Mouse (Mus musculus) spleen, adult 12 weeks (tissue): ENCODE measurements around the gene Parp3.

ENCODE experiments used
- DNase-seq: peaks from one replicate; pipeline ENCODE4 v3.0.0; 2022; ENCODE audit warnings: low spot score

The Parp3 gene

DNA sequence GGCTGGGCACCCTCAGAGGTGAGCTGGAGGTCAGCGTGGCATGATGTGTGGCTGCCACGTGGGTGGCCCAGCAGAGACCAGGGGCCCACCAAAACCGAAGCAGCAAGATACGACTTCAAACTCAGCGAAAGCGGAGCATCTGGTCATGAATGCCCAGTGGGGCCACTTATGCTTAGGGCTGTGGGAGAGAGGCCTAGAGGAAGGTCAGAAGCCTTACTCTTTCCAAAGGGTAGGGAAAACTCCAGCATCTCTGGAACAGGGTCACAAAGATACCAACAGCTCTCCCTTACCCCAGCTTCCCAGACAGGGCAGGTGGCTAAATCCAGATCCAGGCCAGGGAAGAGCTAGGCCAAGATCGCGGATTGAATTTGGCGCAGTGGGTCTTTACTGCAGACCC lies 19.6 kb downstream of the Parp3 start:
- DNase-seq = no peak

DNA sequence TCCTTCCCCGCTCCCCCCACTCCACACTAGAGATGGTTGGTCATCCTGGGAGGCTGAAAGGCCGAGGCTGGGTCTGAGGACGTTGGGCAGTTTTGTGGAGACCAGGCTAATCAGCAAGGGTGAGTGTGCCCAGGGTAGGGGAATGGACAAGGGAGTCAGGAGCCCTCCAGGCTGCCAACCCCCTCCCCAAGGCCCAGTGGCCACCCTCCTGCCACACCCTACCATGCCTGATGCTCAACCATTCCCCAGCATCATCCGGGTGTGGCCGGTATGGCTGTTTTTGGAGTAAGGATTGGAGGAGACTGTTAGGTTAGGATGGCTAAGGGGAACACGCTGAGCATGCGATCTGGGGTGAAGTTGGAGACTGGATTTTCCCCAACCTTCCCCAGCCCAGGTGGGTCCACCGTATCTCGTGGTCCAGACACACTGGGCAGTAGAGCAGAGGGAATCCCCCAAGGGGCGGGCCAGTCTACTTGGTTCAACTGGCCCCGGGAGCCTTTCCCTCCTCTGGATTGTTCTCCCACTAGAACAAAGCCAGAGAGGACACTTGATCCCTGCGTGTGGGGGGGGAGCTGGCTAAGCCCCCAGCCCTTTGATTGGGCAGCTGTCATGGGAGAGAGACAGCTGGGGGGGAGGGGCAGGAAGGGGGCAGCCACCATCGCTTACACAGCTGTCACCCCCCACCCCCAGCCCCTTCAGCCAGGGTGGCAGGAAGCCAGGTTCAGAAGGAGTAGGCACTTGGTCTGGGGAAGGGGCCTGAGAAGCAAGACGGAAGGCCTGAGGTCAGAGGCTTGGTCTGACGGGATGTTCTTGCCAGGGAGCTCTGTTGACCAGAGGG lies 20.2 kb downstream of the Parp3 start:
- no peak for DNase-seq

DNA sequence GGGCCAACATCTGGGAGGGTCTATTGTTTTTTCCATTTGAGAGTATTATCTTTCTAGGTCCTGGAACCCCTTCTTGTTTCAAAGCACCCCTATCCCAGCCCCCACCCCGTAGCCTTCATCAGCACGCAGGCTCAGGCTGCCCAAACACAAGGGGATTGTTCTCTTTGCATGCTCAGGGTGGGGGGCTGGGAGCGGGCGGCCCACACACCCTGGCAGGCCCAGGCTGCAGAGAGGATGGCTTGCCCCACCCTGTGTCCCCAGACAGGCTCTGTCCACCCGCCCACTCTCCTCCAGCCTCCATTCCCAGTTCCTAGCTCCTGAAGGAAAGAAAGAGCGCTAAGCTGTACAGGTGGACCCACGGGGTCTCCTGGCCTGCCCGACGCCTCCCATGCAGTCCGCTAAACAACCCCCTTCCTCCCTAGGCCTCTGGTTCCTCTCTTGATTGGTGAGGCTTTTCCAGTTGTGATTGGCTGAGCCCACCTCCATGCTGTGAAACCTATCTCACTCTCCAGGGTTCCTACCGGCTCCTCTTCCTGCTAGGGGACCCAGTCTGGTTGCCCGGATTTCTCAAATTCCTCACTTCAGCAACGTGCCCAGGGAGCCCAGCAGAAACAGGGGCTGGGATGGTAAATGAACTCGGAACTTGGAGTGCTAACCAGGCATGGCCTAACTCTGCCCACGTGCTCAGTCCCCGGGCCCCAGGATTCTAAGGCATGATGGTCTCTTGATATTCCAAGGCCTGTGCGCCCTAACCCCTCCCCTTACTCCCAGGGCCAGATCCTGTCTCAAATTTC lies 21.7 kb downstream of the Parp3 start:
- DNase-seq = no peak

DNA sequence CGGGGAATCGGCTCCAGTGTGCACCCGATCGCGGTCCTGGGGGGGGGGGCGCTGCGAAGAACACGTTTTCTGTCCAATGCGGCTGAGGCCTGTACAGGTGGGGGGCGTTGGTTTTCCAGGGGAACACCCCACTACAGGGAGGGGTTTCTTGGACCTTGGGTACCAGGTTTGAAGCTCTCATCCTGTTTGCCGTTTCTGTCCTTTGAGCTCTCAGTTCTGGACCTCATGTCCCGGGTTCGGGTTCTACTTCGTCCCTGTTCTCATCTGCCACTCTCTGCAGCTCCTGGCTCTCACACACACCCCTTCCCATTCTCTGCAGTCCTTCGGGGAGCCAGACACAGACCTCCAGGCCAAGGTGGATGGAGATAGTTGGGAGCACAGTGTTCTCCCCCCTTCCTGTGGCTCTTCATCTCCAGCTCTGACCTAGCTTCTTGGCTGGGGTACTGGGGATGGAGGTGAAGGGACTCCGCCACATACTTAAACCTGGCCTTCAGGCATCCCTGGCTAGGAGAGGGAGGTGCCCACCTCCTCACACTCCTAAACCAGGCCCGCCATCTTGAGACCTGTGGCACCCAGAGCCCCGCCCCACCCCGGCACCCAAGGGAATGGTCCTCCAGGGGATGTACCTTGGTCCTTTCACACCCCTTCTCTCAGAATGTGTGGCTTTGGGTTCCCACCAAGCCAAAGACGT lies 22.5 kb downstream of the Parp3 start:
- no peak for DNase-seq

DNA sequence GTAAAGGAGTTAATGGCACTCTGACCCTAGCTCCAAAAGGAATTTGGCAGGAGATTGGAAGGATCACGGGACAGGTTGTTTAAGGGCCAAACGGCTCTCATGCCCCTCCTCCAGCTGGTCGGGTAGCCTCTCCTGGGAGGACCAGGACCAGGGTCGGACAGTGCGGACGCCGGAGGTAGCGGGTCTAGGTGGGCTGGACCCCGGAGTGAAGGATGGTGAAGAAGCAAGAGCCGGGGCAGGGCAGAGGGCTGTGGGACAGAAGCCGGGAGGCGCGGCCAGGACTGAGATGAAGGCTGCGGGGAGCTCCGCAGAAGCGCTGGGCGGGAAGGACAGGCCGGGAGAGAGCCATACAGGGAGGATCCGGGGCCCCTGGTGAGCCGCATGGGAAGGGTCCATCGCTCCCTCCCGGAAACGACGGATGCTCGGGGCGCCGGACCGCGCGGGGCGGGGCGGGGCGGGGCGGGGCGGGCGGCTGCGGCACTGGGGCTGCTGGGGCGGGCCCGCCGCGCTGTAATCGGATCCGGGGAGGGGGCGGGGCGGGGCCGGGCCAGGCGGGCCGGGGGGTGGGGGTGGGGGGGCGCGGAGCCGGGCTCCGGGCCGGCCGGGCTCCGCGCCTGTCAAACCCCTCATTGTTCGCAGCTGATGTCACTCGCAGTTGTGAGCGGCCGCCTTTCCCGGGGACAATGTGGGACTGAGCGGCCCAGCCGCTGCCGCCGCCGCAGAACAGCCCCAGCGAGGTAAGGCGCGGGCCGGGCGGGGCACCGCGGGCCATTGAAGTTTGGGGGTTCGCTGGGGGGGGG lies 23.3 kb downstream of the Parp3 start, which contains the start of gene Pcbp4:
Pcbp4 (plus strand) TSS at position 21 of the 800 bp plus-strand sequence.
- DNase-seq = no peak

DNA sequence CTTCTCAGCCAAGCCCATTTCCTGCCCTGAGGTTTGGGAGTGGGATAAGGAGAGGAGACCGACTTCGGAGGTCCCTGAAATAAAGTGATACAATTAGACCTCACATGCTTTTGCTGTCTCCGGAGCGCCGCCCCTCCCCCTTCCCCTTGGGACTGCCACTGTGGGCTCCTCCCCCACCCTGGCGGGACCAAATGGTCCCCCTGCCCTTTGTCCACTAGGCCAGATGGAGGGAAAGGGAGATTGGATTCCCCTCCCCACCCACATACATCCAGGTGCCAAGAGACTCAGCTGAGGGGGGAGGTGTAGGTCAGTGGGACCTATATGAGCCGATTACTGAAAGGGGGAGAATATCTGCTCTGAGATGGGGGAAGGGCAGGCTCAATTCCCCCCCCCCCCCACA lies 23.9 kb downstream of the Parp3 start:
- DNase-seq = no peak

DNA sequence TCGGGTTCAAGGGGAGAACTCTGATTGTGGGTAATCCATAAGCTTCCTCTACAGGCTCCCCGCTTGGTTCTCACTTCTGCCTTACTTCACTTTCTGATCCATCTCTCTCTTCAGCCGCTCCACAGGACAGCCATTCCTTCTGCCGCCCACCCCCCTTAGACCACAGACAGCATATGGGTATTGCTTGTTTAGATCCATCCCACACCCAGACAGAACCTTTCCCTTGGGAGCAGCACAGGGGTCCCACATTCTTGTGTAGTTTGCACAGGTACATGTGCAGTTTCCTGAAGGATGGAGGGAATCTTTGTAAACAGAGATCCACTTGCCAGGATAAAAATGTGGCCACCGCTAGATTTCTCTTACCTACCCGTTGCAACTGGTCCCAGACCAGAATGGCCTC lies 24.4 kb downstream of the Parp3 start:
- DNase-seq = no peak

DNA sequence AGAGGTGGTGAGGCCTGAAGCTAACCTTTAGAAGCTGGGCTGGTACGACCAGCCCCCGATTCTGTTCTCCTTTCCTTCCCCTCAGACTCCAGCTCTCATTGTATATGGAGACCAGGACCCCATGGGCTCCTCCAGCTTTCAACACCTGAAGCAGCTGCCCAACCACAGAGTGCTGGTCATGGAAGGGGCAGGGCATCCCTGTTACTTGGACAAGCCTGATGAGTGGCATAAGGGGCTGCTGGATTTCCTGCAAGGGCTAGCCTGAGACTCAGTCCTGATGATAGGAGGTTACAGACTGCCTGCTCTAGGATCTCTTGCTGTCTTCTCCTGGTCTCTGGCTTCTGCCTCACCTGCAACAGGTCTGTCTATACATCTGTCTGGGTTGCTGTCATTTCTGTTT lies 24.9 kb downstream of the Parp3 start:
- DNase-seq = no peak

DNA sequence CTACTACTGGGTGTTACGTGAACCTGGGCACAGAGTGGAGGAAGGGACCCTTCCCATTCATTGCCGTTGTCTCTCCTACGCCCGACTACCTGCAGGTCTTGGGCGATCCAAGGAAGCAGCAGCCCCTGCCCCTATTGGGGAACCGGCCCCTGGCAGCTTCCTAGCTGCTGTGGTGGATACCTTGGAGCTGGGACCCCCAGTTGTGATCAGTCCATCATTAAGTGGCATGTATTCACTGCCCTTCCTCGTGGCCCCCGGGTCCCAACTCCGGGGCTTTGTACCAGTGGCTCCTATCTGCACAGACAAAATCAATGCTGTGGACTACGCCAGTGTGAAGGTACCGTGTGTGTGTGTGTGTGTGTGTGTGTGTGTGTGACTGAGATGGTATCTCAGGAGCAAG lies 25.5 kb downstream of the Parp3 start:
- DNase-seq = no peak

DNA sequence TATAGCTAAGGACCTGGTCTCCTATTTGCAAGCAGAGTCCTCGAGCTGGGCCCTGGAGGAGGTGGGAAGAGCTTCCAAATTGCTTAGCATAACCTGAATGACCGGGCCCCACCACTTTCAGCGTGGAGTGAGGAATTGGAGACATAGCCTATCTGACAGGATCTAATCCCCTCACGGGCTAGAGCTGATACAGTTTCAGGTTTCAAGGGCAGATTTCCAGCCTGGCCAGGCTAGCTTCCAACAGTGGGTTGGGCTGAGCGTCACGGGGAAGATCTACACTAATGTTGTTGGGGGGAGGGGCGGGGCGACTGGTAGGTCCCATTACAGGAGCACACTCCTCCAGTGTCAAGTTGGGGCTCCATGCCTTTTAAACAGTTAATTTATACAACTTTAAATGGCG lies 26.1 kb downstream of the Parp3 start:
- DNase-seq = no peak

DNA sequence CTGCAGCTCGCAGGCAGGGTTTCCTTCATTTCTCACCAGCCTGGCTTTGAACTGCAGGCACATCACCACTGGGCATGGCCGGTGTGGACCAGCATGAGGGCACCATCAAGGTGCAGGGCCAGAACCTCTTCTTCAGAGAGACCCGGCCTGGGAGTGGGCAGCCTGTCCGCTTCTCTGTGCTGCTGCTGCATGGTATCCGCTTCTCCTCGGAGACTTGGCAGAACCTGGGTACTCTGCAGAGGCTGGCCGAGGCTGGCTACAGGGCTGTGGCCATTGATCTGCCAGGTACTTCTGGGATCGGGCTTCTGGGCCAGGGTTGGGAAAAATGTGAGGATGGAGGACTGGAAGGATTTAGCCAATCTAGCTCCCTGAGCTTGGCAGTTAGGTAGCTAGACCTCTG lies 26.8 kb downstream of the Parp3 start:
- DNase-seq = no peak

DNA sequence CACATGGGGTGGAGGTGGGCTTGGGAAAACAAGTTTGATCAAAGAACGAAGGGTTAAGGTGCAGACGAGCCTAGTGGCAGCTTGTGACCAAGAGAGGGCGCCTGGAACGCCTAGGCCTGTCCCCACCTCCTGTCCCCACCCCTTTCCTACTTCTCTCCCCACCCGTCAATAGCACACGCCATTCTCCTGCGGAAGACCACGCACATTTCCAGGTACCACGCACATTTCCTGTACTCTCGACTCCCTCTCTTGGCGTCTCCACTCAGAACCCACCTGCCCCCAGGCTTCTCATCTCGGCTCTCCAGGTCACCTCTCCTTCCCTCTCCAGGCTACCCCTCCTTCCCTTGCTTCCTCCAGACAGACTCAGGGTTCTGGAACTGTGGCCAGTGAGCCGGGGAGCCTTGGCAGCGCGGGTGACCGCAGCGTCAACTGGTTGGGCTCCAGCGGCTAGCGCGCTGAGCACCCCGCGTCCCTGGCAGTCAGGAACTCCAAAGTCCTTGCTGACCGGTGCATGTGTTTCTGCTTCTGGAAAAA lies 28.2 kb downstream of the Parp3 start:
- DNase-seq = no peak

DNA sequence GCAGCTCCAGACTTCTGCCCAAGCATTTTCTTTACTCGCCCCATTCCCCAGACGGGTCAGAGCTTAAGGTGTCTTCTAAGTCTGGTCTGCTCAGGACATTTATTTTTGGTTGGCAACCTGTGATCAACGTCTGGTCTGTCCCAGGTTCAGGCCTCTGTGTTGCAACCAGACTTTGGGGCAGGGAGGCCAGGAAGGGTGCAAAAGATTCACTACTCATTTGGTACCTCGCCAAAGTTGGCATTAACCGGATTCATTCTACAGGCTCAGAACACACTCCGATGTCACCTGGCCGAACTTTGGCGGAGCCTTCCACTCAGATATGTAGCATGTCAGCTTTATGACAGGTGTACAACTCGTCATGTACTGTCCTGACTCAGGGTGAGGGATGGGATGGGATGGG lies 28.8 kb downstream of the Parp3 start:
- DNase-seq = no peak

DNA sequence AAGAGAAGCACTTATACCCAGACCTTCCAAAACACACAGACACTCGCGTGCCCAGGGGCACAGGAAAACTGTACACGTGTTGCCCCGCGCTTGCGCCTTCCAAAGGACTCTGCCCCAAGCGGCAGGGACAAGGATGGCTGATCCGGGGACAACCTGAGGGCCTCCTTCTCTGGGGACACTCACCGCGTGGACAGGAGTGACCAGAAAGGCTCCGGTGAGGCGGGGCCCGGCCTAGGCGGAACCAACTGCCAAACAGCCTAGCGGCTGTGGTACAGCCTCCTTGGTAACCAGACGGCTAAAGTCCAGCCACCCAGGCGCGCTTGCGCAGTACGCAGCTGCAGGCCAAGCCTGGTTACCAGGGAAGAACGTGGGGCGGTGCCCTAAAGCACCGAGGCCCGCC lies 29.4 kb downstream of the Parp3 start, which contains the start of the genes Abhd14b and Abhd14a:
Abhd14b (plus strand) TSS at position 112 of the 400 bp plus-strand sequence.
Abhd14a (minus strand) TSS at position 331 of the 400 bp plus-strand sequence.
- peak; percentile 48 for DNase-seq

DNA sequence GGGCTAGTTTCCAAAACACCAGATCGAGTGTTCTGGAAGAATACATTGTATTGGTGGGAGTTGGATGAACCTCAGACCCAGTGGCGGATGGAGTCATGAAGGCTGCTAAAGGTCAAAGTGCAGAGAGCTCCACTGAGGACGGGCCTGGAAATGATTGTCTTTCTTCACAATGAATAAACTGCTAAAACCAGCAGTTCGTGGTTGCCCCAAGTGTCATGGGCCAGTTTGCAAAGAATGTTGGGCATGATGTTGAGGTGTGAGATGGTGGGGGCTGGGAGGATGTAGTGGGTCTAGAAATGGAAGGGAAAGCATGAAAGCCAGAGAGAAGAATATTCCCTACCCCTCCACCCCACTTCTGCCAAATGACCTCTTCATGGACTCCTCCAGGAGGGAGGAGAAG lies 31.9 kb downstream of the Parp3 start:
- DNase-seq = no peak

DNA sequence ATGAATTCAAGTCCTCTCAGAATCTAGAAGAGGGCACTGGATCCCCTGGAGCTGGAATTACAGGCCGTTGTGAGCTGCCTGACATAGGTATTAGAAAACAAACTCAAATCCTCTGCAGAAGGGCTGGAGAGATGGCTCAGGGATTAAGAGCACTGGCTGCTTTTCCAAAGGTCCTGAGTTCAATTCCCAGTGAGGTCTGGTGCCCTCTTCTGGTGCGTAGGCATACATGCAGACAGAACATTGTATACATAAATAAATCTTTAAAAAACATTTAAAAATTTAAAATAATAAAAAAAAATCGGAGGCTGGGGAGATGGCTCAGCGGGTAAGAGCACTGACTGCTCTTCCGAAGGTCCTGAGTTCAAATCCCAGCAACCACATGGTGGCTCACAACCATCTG lies 34.1 kb downstream of the Parp3 start:
- no peak for DNase-seq

DNA sequence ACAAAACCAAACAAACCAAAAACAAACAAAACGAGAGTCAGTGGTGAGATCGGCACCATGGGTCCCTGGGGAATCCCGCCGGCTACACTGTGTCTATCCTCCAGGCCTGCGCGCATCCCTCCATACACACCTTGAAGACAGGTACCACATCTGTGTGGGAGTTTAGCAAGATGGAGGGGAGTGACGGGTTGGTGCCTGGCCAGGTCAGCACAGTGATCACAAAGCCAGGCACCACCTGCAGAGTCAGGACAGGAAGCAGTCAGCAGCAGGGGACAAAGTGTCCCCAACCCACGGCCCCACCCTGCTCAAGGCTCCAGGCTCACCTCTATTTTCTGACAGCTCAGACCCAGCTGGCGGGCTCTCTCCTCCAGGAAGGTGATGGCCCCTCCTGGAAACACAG lies 40.2 kb downstream of the Parp3 start:
- DNase-seq = no peak

DNA sequence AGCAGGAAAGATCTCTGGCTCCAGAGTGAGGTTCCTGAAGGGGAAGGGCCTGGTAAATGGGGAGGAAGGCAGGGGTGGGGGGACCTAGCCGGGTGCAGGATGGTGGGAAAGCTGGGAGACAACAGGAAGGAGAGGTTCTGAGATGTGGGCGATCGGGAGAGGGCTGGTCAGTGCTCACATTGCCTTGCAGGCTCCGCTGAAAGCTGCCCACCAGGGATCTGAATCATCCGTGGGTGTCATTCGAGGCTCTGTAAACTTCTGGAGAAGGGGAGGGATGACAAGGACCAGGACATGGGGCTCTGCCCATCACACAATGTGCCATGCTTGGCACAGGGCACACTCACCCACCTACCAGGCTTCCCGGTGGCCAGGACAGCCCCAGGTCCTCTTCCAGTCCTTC lies 43.4 kb downstream of the Parp3 start:
- no peak for DNase-seq

DNA sequence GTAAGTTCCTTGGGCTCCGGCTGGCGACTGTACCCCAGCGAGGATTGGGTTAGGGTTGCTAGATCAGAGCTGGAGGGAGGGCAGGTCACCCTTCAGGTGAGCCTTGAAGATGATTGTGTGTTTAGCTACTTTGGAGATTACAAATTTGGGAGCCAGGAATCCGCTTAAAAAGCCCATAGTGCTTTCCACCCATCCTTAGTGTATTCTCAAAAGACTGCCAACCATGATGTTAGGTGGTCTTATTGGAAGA lies 46.8 kb downstream of the Parp3 start:
- no peak for DNase-seq

DNA sequence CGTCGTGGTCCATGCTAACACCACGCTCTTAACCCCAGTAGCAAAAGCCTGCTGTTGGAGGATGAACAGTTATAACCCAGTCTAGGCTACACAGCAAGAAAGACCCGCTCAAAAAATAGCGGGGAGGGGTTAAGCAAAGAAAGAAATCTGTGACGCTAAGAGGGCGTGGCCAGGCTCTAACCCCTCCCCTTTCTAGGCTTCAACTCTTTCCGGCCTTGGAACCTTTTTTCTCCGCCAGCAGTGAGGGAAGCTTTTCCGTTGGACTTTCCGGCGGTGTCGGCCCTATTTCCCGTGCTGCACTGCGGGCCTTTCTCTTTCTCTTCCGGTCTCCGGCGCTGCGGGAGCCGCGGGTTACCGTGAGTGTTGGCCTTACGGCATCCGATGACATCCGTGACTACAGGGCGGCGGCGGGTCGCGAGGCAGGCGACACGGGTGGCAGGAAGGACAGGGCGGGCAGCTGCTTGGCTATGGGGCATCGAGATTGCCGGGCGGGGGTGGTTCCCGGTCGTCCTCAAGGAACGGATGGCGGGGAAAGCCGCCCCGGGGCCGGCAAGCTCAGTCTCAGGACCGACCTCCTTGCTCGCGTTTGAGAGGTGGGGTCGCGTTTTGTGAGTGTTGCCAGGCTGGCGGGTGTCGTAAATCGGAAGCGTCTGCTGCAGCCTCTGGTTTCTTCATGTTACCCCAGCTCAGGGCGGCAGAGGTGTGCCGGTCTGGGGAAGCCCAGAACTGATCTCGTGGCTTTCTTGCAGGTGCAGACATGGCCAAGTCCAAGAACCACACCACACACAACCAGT lies 47.3 kb downstream of the Parp3 start, which contains the start of gene Rpl29:
Rpl29 (plus strand) TSS at position 234 of the 794 bp plus-strand sequence.
- peak; percentile 82 for DNase-seq

DNA sequence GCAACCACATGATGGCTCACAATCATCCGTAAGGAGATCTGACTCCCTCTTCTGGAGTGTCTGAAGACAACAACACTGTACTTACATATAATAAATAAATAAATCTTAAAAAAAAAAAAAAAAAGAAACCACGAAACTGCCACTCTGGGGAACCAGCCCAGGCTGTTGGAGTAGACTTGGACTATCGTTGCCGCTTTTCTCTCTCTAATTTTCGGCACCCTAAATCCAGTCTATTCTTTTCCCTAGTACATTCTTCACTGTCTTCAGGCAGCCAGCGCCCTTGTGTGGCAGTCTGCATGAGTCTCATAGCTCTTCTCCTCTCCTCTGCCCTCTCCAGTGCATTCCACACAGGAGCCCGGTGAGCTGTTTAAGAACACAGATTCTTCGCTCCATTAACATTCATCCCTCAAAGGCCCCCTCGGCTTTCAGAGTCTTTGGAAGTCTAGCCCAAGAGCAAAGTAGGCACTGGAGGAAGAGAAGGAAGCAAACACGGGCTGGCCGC lies 48.0 kb downstream of the Parp3 start:
- DNase-seq = no peak
